Mouse (Mus musculus) stomach, postnatal 0 days (tissue): Measurements from ENCODE around the gene Herc2. TPM values are rescaled to one million over a fixed set of nuclear protein-coding genes. Genes with fewer than 3 reads are reported as not detected.

Source experiments
- ATAC-seq: fragments of 200-750 bp; cut with Nextera tagmentation; 2 replicates; pipeline ENCODE4 v1.8.0; 2017; ENCODE audit not compliant: low FRiP score, low TSS enrichment
- DNase-seq: peaks from one replicate; pipeline ENCODE4 v3.0.0-alpha.2; 2016; ENCODE audit warnings: low spot score
- H3K27ac ChIP-seq: fragments of 300-500 bp; sonication (generic); replicated peaks from 2 replicates; pipeline ENCODE4 v1.5.1; 2014; ENCODE audit warnings: mild to moderate bottlenecking, control low read depth
- H3K27me3 ChIP-seq: fragments of 300-500 bp; sonication (generic); 2 replicates; pipeline ENCODE4 v1.6.1; 2014; ENCODE audit warnings: low read length; ENCODE audit not compliant: control insufficient read depth, insufficient read depth
- H3K36me3 ChIP-seq: fragments of 300-500 bp; sonication (generic); 2 replicates; pipeline ENCODE4 v1.6.1; 2014; ENCODE audit warnings: low read length, mixed read lengths; ENCODE audit not compliant: control insufficient read depth, insufficient read depth
- H3K4me1 ChIP-seq: fragments of 300-500 bp; sonication (generic); replicated peaks from 2 replicates; pipeline ENCODE4 v1.6.1; 2014; ENCODE audit warnings: antibody characterized with exemption; ENCODE audit not compliant: control insufficient read depth, insufficient read depth
- H3K4me2 ChIP-seq: fragments of 300-500 bp; sonication (generic); replicated peaks from 2 replicates; pipeline ENCODE4 v1.6.1; 2014; ENCODE audit warnings: low read depth, mild to moderate bottlenecking, control low read depth, moderate library complexity
- H3K4me3 ChIP-seq: fragments of 300-500 bp; sonication (generic); 2 replicates; pipeline ENCODE4 v1.5.1; 2014; ENCODE audit warnings: low read depth, low read length, control low read depth
- H3K9ac ChIP-seq: fragments of 300-500 bp; sonication (generic); 2 replicates; pipeline ENCODE4 v1.6.1; 2014; ENCODE audit warnings: mild to moderate bottlenecking, low read length, control low read depth, mixed read lengths
- H3K9me3 ChIP-seq: fragments of 300-500 bp; sonication (generic); 2 replicates; pipeline ENCODE4 v1.6.1; 2016; ENCODE audit warnings: low read length; ENCODE audit not compliant: control insufficient read depth
- CTCF ChIP-seq: IDR thresholded peaks from 2 replicates; pipeline ENCODE4 v1.5.1; 2016; ENCODE audit warnings: antibody characterized with exemption, low read depth, mild to moderate bottlenecking, moderate library complexity
- EP300 ChIP-seq: optimal IDR thresholded peaks from 2 replicates; pipeline ENCODE3; 2016; ENCODE audit warnings: antibody characterized with exemption
- WGBS: fragments of 180-500 bp; shearing (Covaris S2); extraction: QIAGEN DNeasy Blood & Tissue Kit; methylation state at CpG from one replicate; pipeline ENCODE4 v1.1.7; 2014; 5-methylcytosine and 5-hydroxymethylcytosine counted together
- polyA plus RNA-seq: library from polyadenylated mRNA; unstranded; fragments of >200 nt; fragmentation: Nextera tagmentation; extraction: Ambion mirVana; gene quantifications from 2 replicates; pipeline ENCODE4 v1.2.1, GENCODE M21; 2015

Gene Herc2
- polyA plus RNA-seq, 1 experiment from 2014 or later: 11.9 TPM

GRCm38 (mm10) chr7:56203286-56203685, 153.3 kb downstream of the Herc2 start:
- no peaks in the 10 kb centered on the region for H3K9me3 ChIP-seq
- no peaks in the 10 kb centered on the region for H3K27me3 ChIP-seq
- TF ChIP-seq EP300: no peak
- TF ChIP-seq CTCF: no peak
- no peaks in the 10 kb centered on the region for H3K4me1 ChIP-seq
- no peak for ATAC-seq
- DNase-seq: no peak
- H3K27ac ChIP-seq: no peak overlapping the region
- peaks cover 17% of the 10 kb centered on the region for H3K36me3 ChIP-seq
- H3K4me2 ChIP-seq: no peak overlapping the region
- no peak overlapping the region for H3K9ac ChIP-seq
- WGBS: 94% methylated on average over 2 of the region's 2 CpGs
- no peak overlapping the region for H3K4me3 ChIP-seq

- TF ChIP-seq CTCF (no peak), EP300 (no peak)
- Histone ChIP-seq H3K9me3 (no peaks in the 10 kb centered on the region), H3K4me3 (no peak overlapping the region), H3K27ac (no peak overlapping the region), H3K4me1 (no peaks in the 10 kb centered on the region), H3K27me3 (no peaks in the 10 kb centered on the region), H3K9ac (no peak overlapping the region), H3K4me2 (no peak overlapping the region), H3K36me3 (peaks cover 20% of the 10 kb centered on the region)
- ATAC-seq (no peak), DNase-seq (no peak)
- 50% methylated on average over 3 of the region's 3 CpGs for WGBS
Observed at GRCm38 (mm10) chr7:56204877-56205276, 154.9 kb downstream of the Herc2 start.

- Histone ChIP-seq H3K4me3 (no peak overlapping the region), H3K4me1 (no peaks in the 10 kb centered on the region), H3K9ac (no peak overlapping the region), H3K4me2 (no peak overlapping the region), H3K36me3 (peaks cover 22% of the 10 kb centered on the region), H3K9me3 (no peaks in the 10 kb centered on the region), H3K27ac (no peak overlapping the region), H3K27me3 (no peaks in the 10 kb centered on the region)
- DNase-seq (no peak), ATAC-seq (no peak)
- TF ChIP-seq EP300 (no peak), CTCF (no peak)
- WGBS: 88% methylated on average over 6 of the region's 6 CpGs
Observed at GRCm38 (mm10) chr7:56220811-56221210, 170.8 kb downstream of the Herc2 start.

- TF ChIP-seq EP300: no peak
- no peak for TF ChIP-seq CTCF
- ATAC-seq: no peak
- H3K27me3 ChIP-seq: no peaks in the 10 kb centered on the region
Observed at GRCm38 (mm10) chr7:56235794-56236423, 185.9 kb downstream of the Herc2 start.

GRCm38 (mm10) chr7:56236617-56237016, 186.6 kb downstream of the Herc2 start:
- DNase-seq (no peak), ATAC-seq (no peak)
- no peak overlapping the region for H3K27ac ChIP-seq
- no peaks in the 10 kb centered on the region for H3K36me3 ChIP-seq
- H3K4me3 ChIP-seq: no peak overlapping the region
- no peak overlapping the region for H3K4me2 ChIP-seq
- no peaks in the 10 kb centered on the region for H3K9me3 ChIP-seq
- H3K9ac ChIP-seq: no peak overlapping the region
- WGBS: 77% methylated on average over 3 of the region's 3 CpGs
- no peak for TF ChIP-seq CTCF
- TF ChIP-seq EP300: no peak
- H3K27me3 ChIP-seq: no peaks in the 10 kb centered on the region
- H3K4me1 ChIP-seq: no peaks in the 10 kb centered on the region

More at GRCm38 (mm10) chr7:56235794-56236423, 185.9 kb downstream of the Herc2 start:
- 39% methylated on average over 5 of the region's 5 CpGs for WGBS
- Histone ChIP-seq H3K4me2 (no peak overlapping the region), H3K9ac (no peak overlapping the region), H3K9me3 (no peaks in the 10 kb centered on the region), H3K4me1 (no peaks in the 10 kb centered on the region), H3K36me3 (no peaks in the 10 kb centered on the region), H3K27ac (no peak overlapping the region), H3K4me3 (no peak overlapping the region)
- DNase-seq: no peak

- Histone ChIP-seq H3K36me3 (no peaks in the 10 kb centered on the region), H3K4me1 (no peaks in the 10 kb centered on the region), H3K27ac (no peak within 1 kb of the TSS), H3K4me3 (no peak within 1 kb of the TSS), H3K9me3 (no peaks in the 10 kb centered on the region), H3K9ac (no peak within 1 kb of the TSS), H3K27me3 (no peaks in the 10 kb centered on the region), H3K4me2 (no peak within 1 kb of the TSS)
- TF ChIP-seq EP300 (no peak), CTCF (no peak)
- ATAC-seq (no peak), DNase-seq (no peak)
- 44% methylated on average over 3 of the region's 3 CpGs for WGBS
Observed at GRCm38 (mm10) chr7:56239543-56239942, 189.5 kb downstream of the Herc2 start, which contains the start of gene Oca2. Gene Oca2 (plus strand): TSS chr7:56239760.
